Comparison of ENCODE assay signal across 8 mouse cellular contexts in the genomic region with DNA sequence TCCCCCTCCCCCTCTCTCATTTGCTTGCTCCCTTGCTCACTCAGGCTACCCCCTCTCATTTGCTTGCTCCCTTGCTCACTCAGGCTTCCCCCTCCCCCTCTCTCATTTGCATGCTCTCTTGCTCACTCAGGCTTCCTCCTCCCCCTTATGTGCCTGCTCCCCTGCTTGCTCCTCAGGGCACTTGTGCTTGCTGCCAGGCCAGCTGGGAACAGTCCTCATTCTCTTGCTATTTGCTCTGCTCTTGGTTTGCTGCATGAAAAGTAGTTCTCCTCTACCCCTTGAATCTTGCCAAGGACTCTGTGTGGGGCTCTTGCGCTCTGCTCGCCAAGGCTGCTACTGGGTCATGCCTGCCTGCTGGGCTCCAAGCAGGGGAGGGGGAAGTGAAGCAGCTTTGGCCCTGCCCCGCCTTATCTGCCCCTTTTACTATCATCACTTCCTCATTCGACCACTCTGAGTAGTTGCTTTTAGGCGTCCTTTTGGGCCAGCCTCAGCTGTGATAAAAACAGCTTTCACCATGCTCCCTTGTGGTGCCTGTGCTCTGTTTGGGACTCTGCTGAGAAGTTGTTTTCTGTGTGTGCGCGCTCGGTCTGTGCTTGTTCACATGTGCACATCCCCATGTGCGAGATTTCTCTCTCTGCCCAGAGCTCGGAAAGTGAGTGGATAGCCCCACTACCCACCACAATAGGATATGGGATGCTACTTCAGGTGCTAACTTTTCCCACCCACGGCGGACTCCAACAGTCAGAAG. TPM values are rescaled to one million over a fixed set of nuclear protein-coding genes. Genes with fewer than 3 reads are reported as not detected.
DNase-seq lines count a peak whose midpoint lies in the region; ATAC-seq and TF ChIP-seq lines count a peak whose summit lies in the region.

No protein-coding gene starts in this region.

- no peaks in the 10 kb centered on the region for H3K79me2 ChIP-seq in CH12.LX (replicated peaks; ENCODE audit: control insufficient read depth, extremely low read depth, insufficient read depth, poor library complexity, severe bottlenecking)

- H3K27ac ChIP-seq in CH12.LX (ENCODE audit: insufficient read depth, low read depth): peak overlapping the region; percentile 90
- no peak overlapping the region for H3K27ac ChIP-seq in hindbrain, embryonic 11.5 days (ENCODE audit: low read depth, low read length)
- no peak overlapping the region for H3K27ac ChIP-seq in liver, embryonic 16.5 days (ENCODE audit: low read length)
- no peak overlapping the region for H3K27ac ChIP-seq in stomach, embryonic 15.5 days

- in situ Hi-C loops in CH12.LX (cut with MboI; ENCODE audit: low pct_ligation_motif_present, low pct_unique_long_range_greater_than_20kb, low sequenced_read_pairs): no loop called here

- no peak for TF ChIP-seq CTCF in CH12.LX (conservative IDR thresholded peaks at IDR 0.05 in 1 of 2, IDR thresholded peaks at IDR 0.05 in 1 of 2; ENCODE audit: low read depth in 2 of 2, low read length in 2 of 2)

- peak overlapping the region; percentile 36; the same call in 1 of the 2 replicates for H3K4me2 ChIP-seq in CH12.LX (ENCODE audit: insufficient read depth, low read depth, poor library complexity, severe bottlenecking)
- peak overlapping the region; percentile 9; the same call in 1 of the 2 replicates for H3K4me2 ChIP-seq in hindbrain, embryonic 11.5 days (replicated peaks; ENCODE audit: low read depth, low read length)
- H3K4me2 ChIP-seq in liver, embryonic 16.5 days (ENCODE audit: low read depth, low read length): 0 out of 2 replicates have a peak overlapping the region, but pooled peaks have one; percentile 3
- H3K4me2 ChIP-seq in stomach, embryonic 15.5 days: peak overlapping the region; percentile 37

- dilution Hi-C loops in CH12.LX (cut with MboI; ENCODE audit: extremely low pct_ligation_motif_present, extremely low pct_unique_long_range_greater_than_20kb, low sequenced_read_pairs): no loop called here

- no peaks in the 10 kb centered on the region for H3K36me3 ChIP-seq in CH12.LX (replicated peaks in 1 of 2; ENCODE audit: control insufficient read depth in 1 of 2, insufficient read depth in 1 of 2, low read length in 1 of 2)
- H3K36me3 ChIP-seq in hindbrain, embryonic 11.5 days (ENCODE audit: control insufficient read depth, insufficient read depth, low read length): no peaks in the 10 kb centered on the region
- H3K36me3 ChIP-seq in liver, embryonic 16.5 days (ENCODE audit: control insufficient read depth, insufficient read depth): no peaks in the 10 kb centered on the region
- no peaks in the 10 kb centered on the region for H3K36me3 ChIP-seq in stomach, embryonic 15.5 days

- peaks cover 0 to 3% of the 10 kb centered on the region in 2 experiments; a peak in 1 of 4 replicates for H3K4me1 ChIP-seq in CH12.LX (ENCODE audit: control insufficient read depth in 1 of 2, insufficient read depth in 2 of 2)
- H3K4me1 ChIP-seq in hindbrain, embryonic 11.5 days (replicated peaks; ENCODE audit: control insufficient read depth, insufficient read depth, low read length): no peaks in the 10 kb centered on the region
- H3K4me1 ChIP-seq in liver, embryonic 16.5 days (ENCODE audit: control insufficient read depth, low read depth, low read length): no peaks in the 10 kb centered on the region
- no peaks in the 10 kb centered on the region for H3K4me1 ChIP-seq in stomach, embryonic 15.5 days

- 25% methylated on average over 11 of the region's 12 CpGs for WGBS in hindbrain, embryonic 11.5 days
- WGBS in liver, embryonic 16.5 days (ENCODE audit: insufficient replicate concordance): 16% methylated on average over 11 of the region's 12 CpGs
- 21% methylated on average over 12 of the region's 12 CpGs for WGBS in stomach, embryonic 15.5 days

- H3K9ac ChIP-seq in CH12.LX (ENCODE audit: insufficient read depth, low read depth): no peak overlapping the region; the same call in 1 of the 2 replicates
- no peak overlapping the region for H3K9ac ChIP-seq in hindbrain, embryonic 11.5 days (ENCODE audit: low read depth, low read length)
- H3K9ac ChIP-seq in liver, embryonic 16.5 days (ENCODE audit: low read depth, low read length): no peak overlapping the region
- no peak overlapping the region for H3K9ac ChIP-seq in stomach, embryonic 15.5 days

- ATAC-seq in common myeloid progenitor, adult 5-6 weeks (replicated peaks; ENCODE audit: low read depth, poor library complexity, severe bottlenecking): peak; percentile 87
- peak; percentile 89 for ATAC-seq in hindbrain, embryonic 11.5 days (ENCODE audit: low FRiP score)
- ATAC-seq in liver, embryonic 16.5 days (ENCODE audit: low read depth): no peak; the same call in 1 of the 2 replicates
- ATAC-seq in stomach, embryonic 15.5 days (ENCODE audit: insufficient read depth, low FRiP score, low read depth): peak; percentile 39; the same call in 1 of the 2 replicates

- DNase-seq in adrenal gland, postnatal 14 days: peak; percentile 6
- DNase-seq in adrenal gland, postnatal 36 days: no peak
- DNase-seq in CH12.LX (ENCODE audit: extremely low read depth): peak; percentile 12
- DNase-seq in hindbrain, embryonic 11.5 days (ENCODE audit: low spot score): peak; percentile 36
- DNase-seq in urinary bladder, postnatal 14 days (ENCODE audit: low spot score): no peak

- no peak for TF ChIP-seq POLR2A in CH12.LX (IDR thresholded peaks at IDR 0.05; ENCODE audit: low read depth, low read length)

- H3K9me3 ChIP-seq in CH12.LX (replicated peaks; ENCODE audit: low read length): peaks cover 19% of the 10 kb centered on the region
- no peaks in the 10 kb centered on the region for H3K9me3 ChIP-seq in hindbrain, embryonic 11.5 days (ENCODE audit: control insufficient read depth, low read length)
- no peaks in the 10 kb centered on the region for H3K9me3 ChIP-seq in liver, embryonic 16.5 days (replicated peaks; ENCODE audit: control insufficient read depth, low read length)
- H3K9me3 ChIP-seq in stomach, embryonic 15.5 days: no peaks in the 10 kb centered on the region

- TF ChIP-seq RAD21 in CH12.LX (IDR thresholded peaks at IDR 0.05; ENCODE audit: low read depth, low read length): no peak

- no peak for TF ChIP-seq EP300 in CH12.LX (IDR thresholded peaks at IDR 0.05; ENCODE audit: low read length)

- no peaks in the 10 kb centered on the region for H3K27me3 ChIP-seq in CH12.LX (replicated peaks)
- no peaks in the 10 kb centered on the region for H3K27me3 ChIP-seq in hindbrain, embryonic 11.5 days (ENCODE audit: control insufficient read depth, insufficient read depth, low read length)
- H3K27me3 ChIP-seq in liver, embryonic 16.5 days (ENCODE audit: control insufficient read depth, insufficient read depth, low read depth, low read length): no peaks in the 10 kb centered on the region
- H3K27me3 ChIP-seq in stomach, embryonic 15.5 days (replicated peaks): no peaks in the 10 kb centered on the region

- H3K4me3 ChIP-seq in CH12.LX (replicated peaks in 1 of 3; ENCODE audit: low read depth in 2 of 3, low read length in 2 of 3, poor library complexity in 1 of 3): peak overlapping the region in 1 of 3 experiments; percentile 41
- H3K4me3 ChIP-seq in hindbrain, embryonic 11.5 days (ENCODE audit: low read depth, low read length): no peak overlapping the region
- H3K4me3 ChIP-seq in liver, embryonic 16.5 days (ENCODE audit: low read depth, low read length): no peak overlapping the region
- 0 out of 2 replicates have a peak overlapping the region, but pooled peaks have one; percentile 3 for H3K4me3 ChIP-seq in stomach, embryonic 15.5 days (replicated peaks)

TF ChIP-seq in CH12.LX, 34 proteins besides CTCF, POLR2A, EP300 and RAD21:
- peak; percentile 34; the same call in 1 of the 2 replicates for TF ChIP-seq MAZ (IDR thresholded peaks at IDR 0.05; ENCODE audit: low read depth, low read length)
- TF ChIP-seq TCF12 (IDR thresholded peaks at IDR 0.05; ENCODE audit: low read depth, low read length): no peak
- peak; percentile 54; the same call in 1 of the 2 replicates for TF ChIP-seq CHD2 (IDR thresholded peaks at IDR 0.05; ENCODE audit: low read length)
TF ChIP-seq in CH12.LX: peak in this region for 2.

RNA-seq across cellular contexts. Expression of a gene that starts 13.2 kb away (rescaled TPM):
- total RNA-seq in adrenal gland, postnatal 14 days (2021): 1.1 and 1.3 TPM in 2 replicates
- total RNA-seq in adrenal gland, postnatal 36 days (2021): 1 to 10 TPM in 1 of 2 experiments, under 1 TPM in 1; 0.76 to 1.3 TPM
- total RNA-seq in CH12.LX (2012; rRNA removed) (not detected in 2 replicates), CH12.LX (2014; rRNA removed) (not detected in 2 replicates)
- polyA plus RNA-seq in CH12.LX (2012; ENCODE audit: insufficient read length, low read depth): not detected in 2 replicates
- not detected in 2 replicates for total RNA-seq in common myeloid progenitor, adult 5-6 weeks (2017)
- polyA plus RNA-seq in hindbrain, embryonic 11.5 days (2014; fragmentation: Nextera tagmentation; extraction: Ambion mirVana): 1.2 and 1.6 TPM in 2 replicates
- 0.06 TPM in 1 of 2 replicates, not detected in the other for polyA plus RNA-seq in liver, embryonic 16.5 days (2015; fragmentation: Nextera tagmentation; extraction: Ambion mirVana)
- 0.64 and 0.93 TPM in 2 replicates for polyA plus RNA-seq in stomach, embryonic 15.5 days (2015; fragmentation: Nextera tagmentation; extraction: Ambion mirVana)

Comparison
In these comparisons a context has a peak if more than half of its experiments do, and no peak if none do; other contexts are left out.
1. DNase-seq: peak in adrenal gland, postnatal 14 days (single experiment), CH12.LX (single experiment) and hindbrain, embryonic 11.5 days (single experiment); none in adrenal gland, postnatal 36 days (0 of 2) and urinary bladder, postnatal 14 days (single experiment).
2. Peak in every context shown above with its lines, with median percentiles within 50 percentile points of each other: H3K4me2 ChIP-seq.